Mouse (Mus musculus) kidney, embryonic 15.5 days (tissue): Measurements from ENCODE around the gene Sucla2. TPM values are rescaled to one million over a fixed set of nuclear protein-coding genes. Genes with fewer than 3 reads are reported as not detected.
"Not testable (repeated sequence)": the region's sequence is repeated elsewhere in the genome, so short reads cannot be mapped to it uniquely, and the experiment has no call there.

Source experiments
- ATAC-seq: fragments of 200-750 bp; cut with Nextera tagmentation; replicated peaks from 2 replicates; pipeline ENCODE4 v1.8.0; 2017; ENCODE audit warnings: moderate TSS enrichment; ENCODE audit not compliant: low FRiP score
- H3K27ac ChIP-seq: fragments of 300-500 bp; sonication (generic); 2 replicates; pipeline ENCODE4 v1.5.1; 2015; ENCODE audit warnings: mild to moderate bottlenecking, inconsistent platforms
- H3K27me3 ChIP-seq: fragments of 300-500 bp; sonication (generic); 2 replicates; pipeline ENCODE4 v1.6.1; 2015; ENCODE audit warnings: inconsistent platforms
- H3K36me3 ChIP-seq: fragments of 300-500 bp; sonication (generic); 2 replicates; pipeline ENCODE4 v1.6.1; 2015; ENCODE audit warnings: inconsistent platforms
- H3K4me1 ChIP-seq: fragments of 300-500 bp; sonication (generic); 2 replicates; pipeline ENCODE4 v1.6.1; 2015; ENCODE audit warnings: inconsistent platforms
- H3K4me2 ChIP-seq: fragments of 300-500 bp; sonication (generic); 2 replicates; pipeline ENCODE4 v1.6.1; 2015; ENCODE audit warnings: moderate library complexity, mild to moderate bottlenecking, inconsistent platforms
- H3K4me3 ChIP-seq: fragments of 300-500 bp; sonication (generic); replicated peaks from 2 replicates; pipeline ENCODE4 v1.5.1; 2015; ENCODE audit warnings: mild to moderate bottlenecking, inconsistent platforms
- H3K9ac ChIP-seq: fragments of 300-500 bp; sonication (generic); 2 replicates; pipeline ENCODE4 v1.6.1; 2015; ENCODE audit warnings: mild to moderate bottlenecking, inconsistent platforms
- H3K9me3 ChIP-seq: fragments of 300-500 bp; sonication (generic); replicated peaks from 2 replicates; pipeline ENCODE4 v1.6.1; 2016; ENCODE audit warnings: inconsistent platforms
- WGBS: fragments of 180-500 bp; shearing (Covaris S2); methylation state at CpG from one replicate; pipeline ENCODE4 v1.1.7; 2015; ENCODE audit warnings: mixed read lengths; 5-methylcytosine and 5-hydroxymethylcytosine counted together
- polyA plus RNA-seq: library from polyadenylated mRNA; unstranded; fragments of >200 nt; fragmentation: Nextera tagmentation; extraction: Ambion mirVana; gene quantifications from 2 replicates; pipeline ENCODE4 v1.2.1, GENCODE M21; 2015

Sucla2 gene
- polyA plus RNA-seq, 1 experiment from 2014 or later: 122 TPM

- Histone ChIP-seq H3K9ac (no peak overlapping the region), H3K4me3 (no peak overlapping the region), H3K4me1 (no peaks in the 10 kb centered on the region), H3K36me3 (no peaks in the 10 kb centered on the region), H3K4me2 (no peak overlapping the region), H3K9me3 (no peaks in the 10 kb centered on the region), H3K27me3 (peaks cover 6% of the 10 kb centered on the region; the same call in 1 of the 2 replicates), H3K27ac (no peak overlapping the region)
- no peak for ATAC-seq
- WGBS: 77% methylated on average over 6 of the region's 6 CpGs
Measured at GRCm38 (mm10) chr14:73533755-73534465, 8.8 kb downstream of the Sucla2 start.

- H3K4me2 ChIP-seq: no peak overlapping the region
- no peaks in the 10 kb centered on the region for H3K4me1 ChIP-seq
- ATAC-seq: no peak
Measured at GRCm38 (mm10) chr14:73535641-73536040, 10.5 kb downstream of the Sucla2 start.

GRCm38 (mm10) chr14:73543781-73544180 is 18.7 kb downstream of the Sucla2 start:
- no peak for ATAC-seq
- H3K27ac ChIP-seq: no peak overlapping the region
- no peaks in the 10 kb centered on the region for H3K4me1 ChIP-seq
- 66% methylated on average over 6 of the region's 6 CpGs for WGBS
- H3K4me2 ChIP-seq: no peak overlapping the region
- H3K27me3 ChIP-seq: 0 out of 2 replicates have a peak, but pooled peaks cover 3% of the 10 kb centered on the region
- H3K9me3 ChIP-seq: no peaks in the 10 kb centered on the region
- H3K9ac ChIP-seq: no peak overlapping the region
- no peak overlapping the region for H3K4me3 ChIP-seq
- no peaks in the 10 kb centered on the region for H3K36me3 ChIP-seq

More at GRCm38 (mm10) chr14:73535641-73536040, 10.5 kb downstream of the Sucla2 start:
- H3K27me3 ChIP-seq: 0 out of 2 replicates have a peak, but pooled peaks cover 7% of the 10 kb centered on the region
- 91% methylated on average over 2 of the region's 2 CpGs for WGBS
- no peak overlapping the region for H3K9ac ChIP-seq
- no peak overlapping the region for H3K4me3 ChIP-seq
- H3K27ac ChIP-seq: no peak overlapping the region
- H3K36me3 ChIP-seq: no peaks in the 10 kb centered on the region
- no peaks in the 10 kb centered on the region for H3K9me3 ChIP-seq

GRCm38 (mm10) chr14:73547034-73547433 is 21.9 kb downstream of the Sucla2 start:
- Histone ChIP-seq H3K27ac (no peak overlapping the region), H3K9ac (no peak overlapping the region), H3K9me3 (no peaks in the 10 kb centered on the region), H3K27me3 (no peaks in the 10 kb centered on the region), H3K4me3 (no peak overlapping the region), H3K4me2 (no peak overlapping the region), H3K4me1 (0 out of 2 replicates have a peak, but pooled peaks cover under 1% of the 10 kb centered on the region), H3K36me3 (no peaks in the 10 kb centered on the region)
- 60% methylated on average over 4 of the region's 4 CpGs for WGBS
- no peak for ATAC-seq

GRCm38 (mm10) chr14:73548051-73548450 is 22.9 kb downstream of the Sucla2 start, which contains the start of gene Nudt15:
Gene Nudt15 (minus strand): TSS chr14:73548242.
- no peak within 1 kb of the TSS for H3K27ac ChIP-seq
- no peak within 1 kb of the TSS for H3K4me3 ChIP-seq
- no peaks in the 10 kb centered on the region for H3K27me3 ChIP-seq
- H3K4me2 ChIP-seq: no peak within 1 kb of the TSS
- H3K9me3 ChIP-seq: no peaks in the 10 kb centered on the region
- H3K9ac ChIP-seq: no peak within 1 kb of the TSS
- H3K36me3 ChIP-seq: no peaks in the 10 kb centered on the region
- 89% methylated on average over 3 of the region's 3 CpGs for WGBS
- no peak for ATAC-seq
- H3K4me1 ChIP-seq: peaks cover 5% of the 10 kb centered on the region; the same call in 1 of the 2 replicates

- Histone ChIP-seq H3K4me2 (no peak overlapping the region), H3K36me3 (no peaks in the 10 kb centered on the region), H3K4me3 (no peak overlapping the region), H3K4me1 (peaks cover 16% of the 10 kb centered on the region), H3K27ac (no peak overlapping the region), H3K9ac (no peak overlapping the region), H3K9me3 (no peaks in the 10 kb centered on the region), H3K27me3 (no peaks in the 10 kb centered on the region)
- no peak for ATAC-seq
- 60% methylated on average over 3 of the region's 3 CpGs for WGBS
Measured at GRCm38 (mm10) chr14:73550291-73550690, 25.2 kb downstream of the Sucla2 start.

- H3K9me3 ChIP-seq: no peaks in the 10 kb centered on the region
- no peak overlapping the region for H3K4me3 ChIP-seq
- no peaks in the 10 kb centered on the region for H3K36me3 ChIP-seq
- 45% methylated on average over 8 of the region's 8 CpGs for WGBS
- no peak for ATAC-seq
- H3K27me3 ChIP-seq: no peaks in the 10 kb centered on the region
- H3K4me2 ChIP-seq: no peak overlapping the region
- no peak overlapping the region for H3K9ac ChIP-seq
- H3K4me1 ChIP-seq: peaks cover 16% of the 10 kb centered on the region
- no peak overlapping the region for H3K27ac ChIP-seq
Measured at GRCm38 (mm10) chr14:73550732-73551131, 25.6 kb downstream of the Sucla2 start.

GRCm38 (mm10) chr14:73551164-73551563 is 26.0 kb downstream of the Sucla2 start:
- no peak overlapping the region for H3K4me2 ChIP-seq
- H3K4me1 ChIP-seq: peaks cover 16% of the 10 kb centered on the region
- H3K4me3 ChIP-seq: no peak overlapping the region
- H3K27me3 ChIP-seq: no peaks in the 10 kb centered on the region
- no peaks in the 10 kb centered on the region for H3K9me3 ChIP-seq
- no peak overlapping the region for H3K9ac ChIP-seq
- no peak for ATAC-seq
- WGBS: 83% methylated on average over 6 of the region's 6 CpGs
- no peak overlapping the region for H3K27ac ChIP-seq
- peaks cover 3% of the 10 kb centered on the region for H3K36me3 ChIP-seq

GRCm38 (mm10) chr14:73552341-73553121 is 27.4 kb downstream of the Sucla2 start:
- H3K9me3 ChIP-seq: no peaks in the 10 kb centered on the region
- peak overlapping the region; percentile 68 for H3K4me2 ChIP-seq
- peaks cover 15% of the 10 kb centered on the region for H3K36me3 ChIP-seq
- peak; percentile 98 for ATAC-seq
- WGBS: 3% methylated on average over 61 of the region's 61 CpGs
- peak overlapping the region; percentile 95 for H3K9ac ChIP-seq
- peak overlapping the region; percentile 80 for H3K4me3 ChIP-seq
- no peaks in the 10 kb centered on the region for H3K27me3 ChIP-seq
- peak overlapping the region; percentile 75 for H3K27ac ChIP-seq
- H3K4me1 ChIP-seq: peaks cover 16% of the 10 kb centered on the region

GRCm38 (mm10) chr14:73553122-73553696 is 28.1 kb downstream of the Sucla2 start:
- no peaks in the 10 kb centered on the region for H3K27me3 ChIP-seq
- 0% methylated on average over 10 of the region's 10 CpGs for WGBS
- peak; percentile 14 for ATAC-seq
- peak overlapping the region; percentile 80 for H3K4me3 ChIP-seq
- H3K4me2 ChIP-seq: peak overlapping the region; percentile 68
- peak overlapping the region; percentile 95 for H3K9ac ChIP-seq
- peaks cover 16% of the 10 kb centered on the region for H3K4me1 ChIP-seq
- no peaks in the 10 kb centered on the region for H3K9me3 ChIP-seq
- peak overlapping the region; percentile 75 for H3K27ac ChIP-seq
- peaks cover 16% of the 10 kb centered on the region for H3K36me3 ChIP-seq

- peaks cover 30% of the 10 kb centered on the region for H3K36me3 ChIP-seq
- not testable (repeated sequence) for H3K9me3 ChIP-seq, H3K27ac ChIP-seq, H3K27me3 ChIP-seq, H3K4me2 ChIP-seq, H3K4me1 ChIP-seq, H3K9ac ChIP-seq, ATAC-seq, H3K4me3 ChIP-seq
- 88% methylated on average over 4 of the region's 4 CpGs for WGBS
Measured at GRCm38 (mm10) chr14:73569831-73570230, 44.7 kb downstream of the Sucla2 start.

- WGBS: 95% methylated on average over 4 of the region's 4 CpGs
- peaks cover 38% of the 10 kb centered on the region for H3K36me3 ChIP-seq
- no peak for ATAC-seq
Measured at GRCm38 (mm10) chr14:73571143-73571542, 46.0 kb downstream of the Sucla2 start.

More at GRCm38 (mm10) chr14:73571143-73571542, 46.0 kb downstream of the Sucla2 start:
- Histone ChIP-seq H3K4me1 (no peaks in the 10 kb centered on the region), H3K9ac (no peak overlapping the region), H3K27me3 (no peaks in the 10 kb centered on the region), H3K9me3 (no peaks in the 10 kb centered on the region), H3K4me3 (no peak overlapping the region), H3K27ac (no peak overlapping the region), H3K4me2 (no peak overlapping the region)
